Mouse (Mus musculus) brain, embryonic 14.5 days (tissue): ENCODE measurements around the gene Atl1.

Experiments used
- CTCF ChIP-seq: fragments of 200-500 bp; IDR thresholded peaks from 2 replicates; pipeline ENCODE4 v1.5.1; 2012; ENCODE audit warnings: inconsistent platforms, mild to moderate bottlenecking, moderate library complexity, borderline replicate concordance; ENCODE audit not compliant: insufficient read depth, insufficient read length; ENCODE audit errors: extremely low read depth
- POLR2A ChIP-seq: fragments of 200-500 bp; IDR thresholded peaks from 2 replicates; pipeline ENCODE4 v1.6.1; 2012; ENCODE audit warnings: mild to moderate bottlenecking, inconsistent platforms, borderline replicate concordance; ENCODE audit not compliant: poor library complexity, insufficient read depth, insufficient read length, severe bottlenecking; ENCODE audit errors: extremely low read depth

GRCm38 (mm10) chr12:69904991-69905390 lies 12.6 kb downstream of the Atl1 start:
- no peak for TF ChIP-seq CTCF
- no peak for TF ChIP-seq POLR2A
